Mouse (Mus musculus): ENCODE measurements around the gene Pnp.
"Not testable (repeated sequence)": the region's sequence is repeated elsewhere in the genome, so short reads cannot be mapped to it uniquely, and the experiment has no call there.

The Pnp gene

GRCm38 (mm10) chr14:50930754-50931492, at the start of gene Pnp, which contains the start of gene Pip4p1:
Pnp (plus strand) TSS chr14:50931082.
Pip4p1 (minus strand) TSS chr14:50930856.
- DNase-seq = peak; percentile 100

GRCm38 (mm10) chr14:50891621-50892020, 39.3 kb upstream of the Pnp start:
- DNase-seq = no peak

GRCm38 (mm10) chr14:50892091-50892490, 38.8 kb upstream of the Pnp start:
- no peak for DNase-seq

GRCm38 (mm10) chr14:50892541-50893459, 38.1 kb upstream of the Pnp start:
- peak; percentile 11 for DNase-seq

- DNase-seq = no peak
Observed at GRCm38 (mm10) chr14:50895407-50895806, 35.5 kb upstream of the Pnp start.

GRCm38 (mm10) chr14:50895985-50896746, 34.7 kb upstream of the Pnp start:
- peak; percentile 40 for DNase-seq

- DNase-seq = no peak
Observed at GRCm38 (mm10) chr14:50896747-50897373, 34.0 kb upstream of the Pnp start.

GRCm38 (mm10) chr14:50897374-50897765, 33.5 kb upstream of the Pnp start, which contains the start of gene Klhl33:
Klhl33 (minus strand) TSS chr14:50897507.
- no peak for DNase-seq

GRCm38 (mm10) chr14:50897992-50898391, 32.9 kb upstream of the Pnp start:
- DNase-seq = not testable (repeated sequence)

GRCm38 (mm10) chr14:50903973-50904827, 26.7 kb upstream of the Pnp start:
- DNase-seq = peak; percentile 12

GRCm38 (mm10) chr14:50904828-50905129, 26.1 kb upstream of the Pnp start:
- no peak for DNase-seq

GRCm38 (mm10) chr14:50905327-50905726, 25.6 kb upstream of the Pnp start:
- DNase-seq = not testable (repeated sequence)

GRCm38 (mm10) chr14:50908126-50908525, 22.8 kb upstream of the Pnp start:
- no peak for DNase-seq

GRCm38 (mm10) chr14:50911356-50911755, 19.5 kb upstream of the Pnp start:
- no peak for DNase-seq

- not testable (repeated sequence) for DNase-seq
Observed at GRCm38 (mm10) chr14:50923437-50923836, 7.4 kb upstream of the Pnp start.

- peak; percentile 97 for DNase-seq
Observed at GRCm38 (mm10) chr14:50924281-50925064, 6.4 kb upstream of the Pnp start, which contains the start of the genes Osgep and Apex1. Osgep (minus strand) TSS chr14:50924893. Apex1 (plus strand) TSS chr14:50924968.

- no peak for DNase-seq
Observed at GRCm38 (mm10) chr14:50925111-50925920, 5.6 kb upstream of the Pnp start.

- no peak for DNase-seq
Observed at GRCm38 (mm10) chr14:50927366-50927765, 3.5 kb upstream of the Pnp start.

- no peak for DNase-seq
Observed at GRCm38 (mm10) chr14:50929951-50930350, 931 bp upstream of the Pnp start.

- no peak for DNase-seq
Observed at GRCm38 (mm10) chr14:50930377-50930753, 517 bp upstream of the Pnp start.

Data from kidney, adult 11 months (tissue).